Mouse (Mus musculus) testis, adult 2 months (tissue): ENCODE measurements at regions not wholly inside any gene's neighbourhood (a gene's known extent, or its start where the extent isn't known, plus 50 kb on each side); places are given as distances from the start of the nearest gene placed in this dataset.

ENCODE experiments used
- H3K27ac ChIP-seq: fragments of 200-500 bp; 2 replicates; pipeline ENCODE4 v1.5.1; 2012; ENCODE audit warnings: low read depth, low read length; ENCODE audit not compliant: control insufficient read depth, insufficient read depth
- H3K27me3 ChIP-seq: fragments of 200-500 bp; 2 replicates; pipeline ENCODE4 v1.6.1; 2012; ENCODE audit warnings: mild to moderate bottlenecking, low read length, moderate library complexity; ENCODE audit not compliant: control insufficient read depth, insufficient read depth
- H3K36me3 ChIP-seq: fragments of 200-500 bp; 2 replicates; pipeline ENCODE4 v1.6.1; 2012; ENCODE audit warnings: mild to moderate bottlenecking, low read length; ENCODE audit not compliant: control insufficient read depth, insufficient read depth
- H3K4me1 ChIP-seq: fragments of 200-500 bp; 2 replicates; pipeline ENCODE4 v1.6.1; 2012; ENCODE audit warnings: low read length; ENCODE audit not compliant: control insufficient read depth, insufficient read depth
- H3K4me3 ChIP-seq: fragments of 200-500 bp; 2 replicates; pipeline ENCODE4 v1.5.1; 2012; ENCODE audit warnings: low read depth, mild to moderate bottlenecking, low read length, moderate library complexity, mixed read lengths; ENCODE audit not compliant: control insufficient read depth
- CTCF ChIP-seq: fragments of 200-500 bp; IDR thresholded peaks from 2 replicates; pipeline ENCODE4 v1.5.1; 2012; ENCODE audit warnings: low read depth, mild to moderate bottlenecking, inconsistent platforms, low read length, moderate library complexity; ENCODE audit not compliant: control insufficient read depth, insufficient read depth, insufficient replicate concordance
- POLR2A ChIP-seq: fragments of 200-500 bp; IDR thresholded peaks from 2 replicates; pipeline ENCODE4 v1.6.1; 2012; ENCODE audit warnings: low read depth, mild to moderate bottlenecking, inconsistent platforms, low read length, moderate library complexity; ENCODE audit not compliant: control insufficient read depth

- TF ChIP-seq POLR2A (no peak), CTCF (no peak)
- Histone ChIP-seq H3K27ac (no peak overlapping the region), H3K27me3 (no peaks in the 10 kb centered on the region), H3K4me1 (no peaks in the 10 kb centered on the region), H3K4me3 (no peak overlapping the region), H3K36me3 (no peaks in the 10 kb centered on the region)
These were observed 682.7 kb upstream of the Pou3f3 start for GRCm38 (mm10) chr1:42012911-42013310.

GRCm38 (mm10) chr1:42018966-42019365 is 676.6 kb upstream of the Pou3f3 start:
- Histone ChIP-seq H3K27me3 (no peaks in the 10 kb centered on the region), H3K27ac (no peak overlapping the region), H3K4me1 (no peaks in the 10 kb centered on the region), H3K4me3 (no peak overlapping the region), H3K36me3 (no peaks in the 10 kb centered on the region)
- TF ChIP-seq POLR2A = no peak
- no peak for TF ChIP-seq CTCF

- TF ChIP-seq CTCF = no peak
- TF ChIP-seq POLR2A = no peak
- Histone ChIP-seq H3K4me3 (no peak overlapping the region), H3K27me3 (no peaks in the 10 kb centered on the region), H3K36me3 (no peaks in the 10 kb centered on the region), H3K4me1 (no peaks in the 10 kb centered on the region), H3K27ac (no peak overlapping the region)
These were observed 669.8 kb upstream of the Pou3f3 start for GRCm38 (mm10) chr1:42025781-42026180.

- TF ChIP-seq POLR2A (no peak), CTCF (no peak)
- no peaks in the 10 kb centered on the region for H3K27me3 ChIP-seq
- no peaks in the 10 kb centered on the region for H3K36me3 ChIP-seq
- no peaks in the 10 kb centered on the region for H3K4me1 ChIP-seq
- H3K27ac ChIP-seq = no peak overlapping the region
- H3K4me3 ChIP-seq = no peak overlapping the region
These were observed 669.1 kb upstream of the Pou3f3 start for GRCm38 (mm10) chr1:42026423-42026822.

GRCm38 (mm10) chr1:42033786-42034185 is 661.8 kb upstream of the Pou3f3 start:
- TF ChIP-seq POLR2A (no peak), CTCF (no peak)

GRCm38 (mm10) chr1:42035371-42035770 is 660.2 kb upstream of the Pou3f3 start:
- TF ChIP-seq POLR2A = no peak
- no peak for TF ChIP-seq CTCF
- Histone ChIP-seq H3K36me3 (no peaks in the 10 kb centered on the region), H3K27me3 (no peaks in the 10 kb centered on the region), H3K4me1 (no peaks in the 10 kb centered on the region), H3K27ac (no peak overlapping the region), H3K4me3 (no peak overlapping the region)

More at GRCm38 (mm10) chr1:42033786-42034185, 661.8 kb upstream of the Pou3f3 start:
- H3K27ac ChIP-seq = no peak overlapping the region
- H3K4me1 ChIP-seq = no peaks in the 10 kb centered on the region
- no peaks in the 10 kb centered on the region for H3K36me3 ChIP-seq
- H3K4me3 ChIP-seq = no peak overlapping the region
- H3K27me3 ChIP-seq = no peaks in the 10 kb centered on the region

- no peaks in the 10 kb centered on the region for H3K36me3 ChIP-seq
- no peak overlapping the region for H3K27ac ChIP-seq
- no peak for TF ChIP-seq POLR2A
- no peak for TF ChIP-seq CTCF
- H3K4me3 ChIP-seq = no peak overlapping the region
- no peaks in the 10 kb centered on the region for H3K4me1 ChIP-seq
- H3K27me3 ChIP-seq = no peaks in the 10 kb centered on the region
These were observed 654.0 kb upstream of the Pou3f3 start for GRCm38 (mm10) chr1:42041544-42041943.

- TF ChIP-seq POLR2A (no peak), CTCF (no peak)
- Histone ChIP-seq H3K27ac (no peak overlapping the region), H3K36me3 (no peaks in the 10 kb centered on the region), H3K4me1 (no peaks in the 10 kb centered on the region), H3K27me3 (no peaks in the 10 kb centered on the region), H3K4me3 (no peak overlapping the region)
These were observed 637.1 kb upstream of the Pou3f3 start for GRCm38 (mm10) chr1:42058494-42058893.
